Mouse (Mus musculus) hindbrain, embryonic 16.5 days (tissue): ENCODE data around the gene Nr1h2. TPM values are rescaled to one million over a fixed set of nuclear protein-coding genes. Genes with fewer than 3 reads are reported as not detected.
A peak's percentile ranks its signal among the peaks of the same experiment; 100 is the strongest.

Source experiments
- ATAC-seq: fragments of 200-750 bp; cut with Nextera tagmentation; 2 replicates; pipeline ENCODE4 v1.8.0; 2017; ENCODE audit warnings: moderate TSS enrichment, moderate library complexity
- H3K27ac ChIP-seq: fragments of 300-500 bp; sonication (generic); 2 replicates; pipeline ENCODE4 v1.5.1; 2014; ENCODE audit warnings: low read depth, mild to moderate bottlenecking, control low read depth, low read length, moderate library complexity
- H3K27me3 ChIP-seq: fragments of 300-500 bp; sonication (generic); replicated peaks from 2 replicates; pipeline ENCODE4 v1.6.1; 2014; ENCODE audit warnings: low read length; ENCODE audit not compliant: control insufficient read depth, insufficient read depth
- H3K36me3 ChIP-seq: fragments of 300-500 bp; sonication (generic); 2 replicates; pipeline ENCODE4 v1.6.1; 2014; ENCODE audit warnings: mild to moderate bottlenecking, low read length, moderate library complexity, mixed read lengths; ENCODE audit not compliant: control insufficient read depth, insufficient read depth
- H3K4me1 ChIP-seq: fragments of 300-500 bp; sonication (generic); 2 replicates; pipeline ENCODE4 v1.6.1; 2014; ENCODE audit warnings: low read depth, low read length; ENCODE audit not compliant: control insufficient read depth, insufficient read depth
- H3K4me2 ChIP-seq: fragments of 300-500 bp; sonication (generic); 2 replicates; pipeline ENCODE4 v1.6.1; 2014; ENCODE audit warnings: mild to moderate bottlenecking, low read length, control low read depth, moderate library complexity
- H3K4me3 ChIP-seq: fragments of 300-500 bp; sonication (generic); 2 replicates; pipeline ENCODE4 v1.5.1; 2014; ENCODE audit warnings: mild to moderate bottlenecking, low read length, control low read depth, moderate library complexity
- H3K9ac ChIP-seq: fragments of 300-500 bp; sonication (generic); 2 replicates; pipeline ENCODE4 v1.6.1; 2014; ENCODE audit warnings: low read depth, mild to moderate bottlenecking, control low read depth, low read length, moderate library complexity
- H3K9me3 ChIP-seq: fragments of 300-500 bp; sonication (generic); 2 replicates; pipeline ENCODE4 v1.6.1; 2014; ENCODE audit warnings: mild to moderate bottlenecking, low read length, moderate library complexity; ENCODE audit not compliant: control insufficient read depth
- WGBS: fragments of 180-500 bp; shearing (Covaris S2); extraction: QIAGEN DNeasy Blood & Tissue Kit; methylation state at CpG from one replicate; pipeline ENCODE4 v1.1.7; 2014; 5-methylcytosine and 5-hydroxymethylcytosine counted together
- polyA plus RNA-seq: library from polyadenylated mRNA; unstranded; fragments of >200 nt; fragmentation: Nextera tagmentation; extraction: Ambion mirVana; gene quantifications from 2 replicates; pipeline ENCODE4 v1.2.1, GENCODE M21; 2015

The Nr1h2 gene
- polyA plus RNA-seq, 1 experiment from 2014 or later = 62.0 TPM

- H3K9me3 ChIP-seq = no peaks in the 10 kb centered on the region
- no peaks in the 10 kb centered on the region for H3K27me3 ChIP-seq
- peaks cover 9% of the 10 kb centered on the region for H3K36me3 ChIP-seq
- H3K4me3 ChIP-seq = no peak overlapping the region
- 77% methylated on average over 6 of the region's 6 CpGs for WGBS
- H3K4me2 ChIP-seq = no peak overlapping the region
- no peak for ATAC-seq
- H3K27ac ChIP-seq = no peak overlapping the region
- no peaks in the 10 kb centered on the region for H3K4me1 ChIP-seq
- H3K9ac ChIP-seq = 0 out of 2 replicates have a peak overlapping the region, but pooled peaks have one; percentile 3
Observed at GRCm38 (mm10) chr7:44536590-44536968, 17.2 kb downstream of the Nr1h2 start.

GRCm38 (mm10) chr7:44535657-44536589 is 17.8 kb downstream of the Nr1h2 start:
- Histone ChIP-seq H3K27ac (no peak overlapping the region), H3K9ac (peak overlapping the region; percentile 13; the same call in 1 of the 2 replicates), H3K27me3 (no peaks in the 10 kb centered on the region), H3K9me3 (no peaks in the 10 kb centered on the region), H3K4me1 (no peaks in the 10 kb centered on the region), H3K4me3 (no peak overlapping the region), H3K36me3 (peaks cover 9% of the 10 kb centered on the region), H3K4me2 (no peak overlapping the region)
- no peak for ATAC-seq
- 94% methylated on average over 27 of the region's 27 CpGs for WGBS

GRCm38 (mm10) chr7:44534656-44535441 is 18.9 kb downstream of the Nr1h2 start:
- WGBS = 85% methylated on average over 19 of the region's 19 CpGs
- H3K36me3 ChIP-seq = peaks cover 3% of the 10 kb centered on the region; the same call in 1 of the 2 replicates

GRCm38 (mm10) chr7:44534242-44534641 is 19.5 kb downstream of the Nr1h2 start:
- no peaks in the 10 kb centered on the region; the same call in 1 of the 2 replicates for H3K36me3 ChIP-seq
- no peaks in the 10 kb centered on the region for H3K9me3 ChIP-seq
- H3K4me1 ChIP-seq = no peaks in the 10 kb centered on the region
- WGBS = 88% methylated on average over 13 of the region's 13 CpGs
- no peaks in the 10 kb centered on the region for H3K27me3 ChIP-seq
- no peak overlapping the region for H3K4me3 ChIP-seq
- ATAC-seq = no peak
- no peak overlapping the region for H3K27ac ChIP-seq
- no peak overlapping the region for H3K9ac ChIP-seq
- H3K4me2 ChIP-seq = no peak overlapping the region

More at GRCm38 (mm10) chr7:44534656-44535441, 18.9 kb downstream of the Nr1h2 start:
- Histone ChIP-seq H3K9ac (no peak overlapping the region), H3K4me3 (no peak overlapping the region), H3K4me2 (no peak overlapping the region), H3K9me3 (no peaks in the 10 kb centered on the region), H3K4me1 (no peaks in the 10 kb centered on the region), H3K27ac (no peak overlapping the region), H3K27me3 (no peaks in the 10 kb centered on the region)
- ATAC-seq = no peak

GRCm38 (mm10) chr7:44533746-44534045 is 20.1 kb downstream of the Nr1h2 start:
- Histone ChIP-seq H3K27me3 (0 out of 2 replicates have a peak, but pooled peaks cover 4% of the 10 kb centered on the region), H3K4me1 (no peaks in the 10 kb centered on the region), H3K9me3 (no peaks in the 10 kb centered on the region), H3K27ac (no peak overlapping the region), H3K4me3 (no peak overlapping the region), H3K4me2 (no peak overlapping the region), H3K36me3 (no peaks in the 10 kb centered on the region; the same call in 1 of the 2 replicates), H3K9ac (no peak overlapping the region)
- WGBS = 75% methylated on average over 12 of the region's 12 CpGs
- ATAC-seq = no peak

GRCm38 (mm10) chr7:44532918-44533745 is 20.6 kb downstream of the Nr1h2 start:
- H3K27me3 ChIP-seq = 0 out of 2 replicates have a peak, but pooled peaks cover 4% of the 10 kb centered on the region
- H3K27ac ChIP-seq = no peak overlapping the region
- H3K4me2 ChIP-seq = no peak overlapping the region
- H3K9ac ChIP-seq = no peak overlapping the region
- H3K9me3 ChIP-seq = no peaks in the 10 kb centered on the region
- ATAC-seq = no peak
- no peak overlapping the region for H3K4me3 ChIP-seq
- 93% methylated on average over 28 of the region's 29 CpGs for WGBS
- H3K36me3 ChIP-seq = no peaks in the 10 kb centered on the region; the same call in 1 of the 2 replicates
- H3K4me1 ChIP-seq = peaks cover 2% of the 10 kb centered on the region; the same call in 1 of the 2 replicates

- H3K27me3 ChIP-seq = 0 out of 2 replicates have a peak, but pooled peaks cover 4% of the 10 kb centered on the region
Observed at GRCm38 (mm10) chr7:44531946-44532732, 21.6 kb downstream of the Nr1h2 start, which contains the start of gene Spib. Gene Spib (minus strand): TSS chr7:44532071.

GRCm38 (mm10) chr7:44531207-44531606 is 22.5 kb downstream of the Nr1h2 start:
- Histone ChIP-seq H3K4me1 (peaks cover 7% of the 10 kb centered on the region; the same call in 1 of the 2 replicates), H3K27me3 (0 out of 2 replicates have a peak, but pooled peaks cover 4% of the 10 kb centered on the region), H3K9ac (no peak overlapping the region), H3K27ac (no peak overlapping the region), H3K36me3 (no peaks in the 10 kb centered on the region), H3K4me2 (no peak overlapping the region), H3K9me3 (no peaks in the 10 kb centered on the region), H3K4me3 (no peak overlapping the region)
- ATAC-seq = no peak
- WGBS = 52% methylated on average over 5 of the region's 5 CpGs

More at GRCm38 (mm10) chr7:44531946-44532732, 21.6 kb downstream of the Nr1h2 start, which contains the start of gene Spib:
- Histone ChIP-seq H3K36me3 (no peaks in the 10 kb centered on the region), H3K4me3 (no peak within 1 kb of the TSS), H3K9ac (no peak within 1 kb of the TSS), H3K9me3 (no peaks in the 10 kb centered on the region), H3K4me1 (peaks cover 7% of the 10 kb centered on the region; the same call in 1 of the 2 replicates), H3K4me2 (no peak within 1 kb of the TSS), H3K27ac (no peak within 1 kb of the TSS)
- no peak for ATAC-seq
- WGBS = 81% methylated on average over 4 of the region's 4 CpGs
